Mouse (Mus musculus): Measurements from ENCODE around the gene Adamts2. TPM values are rescaled to one million over a fixed set of nuclear protein-coding genes. Genes with fewer than 3 reads are reported as not detected.
A peak's percentile ranks its signal among the peaks of the same experiment; 100 is the strongest.

Gene Adamts2
- polyA plus RNA-seq, 1 experiment from 2014 or later, result 8.2 TPM

DNA sequence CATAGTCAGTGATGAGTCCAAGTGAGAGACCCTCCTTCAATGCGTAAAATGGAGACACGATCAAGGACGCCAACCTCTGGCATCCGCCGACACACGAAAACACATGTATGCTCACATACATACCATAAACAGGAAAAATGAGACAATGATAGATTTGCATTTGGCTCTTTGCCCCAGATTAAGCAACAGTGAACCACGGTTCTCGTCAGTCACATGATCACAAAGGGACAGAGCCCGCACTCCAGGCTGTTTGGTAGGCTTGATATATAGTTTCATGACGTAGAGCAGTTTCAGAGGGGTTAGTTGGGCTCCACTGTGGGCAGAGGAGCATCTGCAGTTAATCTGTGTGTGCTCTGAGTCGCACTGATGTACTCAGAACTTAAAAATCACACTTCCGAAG, 98.1 kb downstream of the Adamts2 start:
- H3K4me3 ChIP-seq (ENCODE audit: low read length), result no peak overlapping the region
- no peaks in the 10 kb centered on the region for H3K36me3 ChIP-seq (ENCODE audit: control insufficient read depth, insufficient read depth)
- no peaks in the 10 kb centered on the region for H3K27me3 ChIP-seq (ENCODE audit: control insufficient read depth, insufficient read depth, low read length)
- ATAC-seq (replicated peaks; ENCODE audit: extremely low read depth, insufficient read depth, low FRiP score), result no peak
- no peak overlapping the region for H3K9ac ChIP-seq (ENCODE audit: low read length)
- H3K4me1 ChIP-seq (ENCODE audit: control insufficient read depth, insufficient read depth, low read length), result no peaks in the 10 kb centered on the region
- no peak overlapping the region for H3K4me2 ChIP-seq (ENCODE audit: low read depth, low read length)
- H3K27ac ChIP-seq (ENCODE audit: low read length), result no peak overlapping the region
- WGBS, result 83% methylated on average over 12 of the region's 12 CpGs
- no peaks in the 10 kb centered on the region; the same call in 1 of the 2 replicates for H3K9me3 ChIP-seq (replicated peaks; ENCODE audit: control insufficient read depth, low read length)

GRCm38 (mm10) chr11:50700496-50700895, 98.6 kb downstream of the Adamts2 start:
- Histone ChIP-seq H3K9ac (ENCODE audit: low read length) (no peak overlapping the region), H3K36me3 (ENCODE audit: control insufficient read depth, insufficient read depth) (no peaks in the 10 kb centered on the region), H3K27ac (ENCODE audit: low read length) (no peak overlapping the region), H3K4me3 (ENCODE audit: low read length) (no peak overlapping the region), H3K4me1 (ENCODE audit: control insufficient read depth, insufficient read depth, low read length) (no peaks in the 10 kb centered on the region), H3K9me3 (replicated peaks; ENCODE audit: control insufficient read depth, low read length) (no peaks in the 10 kb centered on the region), H3K4me2 (ENCODE audit: low read depth, low read length) (no peak overlapping the region), H3K27me3 (ENCODE audit: control insufficient read depth, insufficient read depth, low read length) (no peaks in the 10 kb centered on the region)
- no peak for ATAC-seq (replicated peaks; ENCODE audit: extremely low read depth, insufficient read depth, low FRiP score)
- WGBS, result 86% methylated on average over 8 of the region's 8 CpGs

DNA sequence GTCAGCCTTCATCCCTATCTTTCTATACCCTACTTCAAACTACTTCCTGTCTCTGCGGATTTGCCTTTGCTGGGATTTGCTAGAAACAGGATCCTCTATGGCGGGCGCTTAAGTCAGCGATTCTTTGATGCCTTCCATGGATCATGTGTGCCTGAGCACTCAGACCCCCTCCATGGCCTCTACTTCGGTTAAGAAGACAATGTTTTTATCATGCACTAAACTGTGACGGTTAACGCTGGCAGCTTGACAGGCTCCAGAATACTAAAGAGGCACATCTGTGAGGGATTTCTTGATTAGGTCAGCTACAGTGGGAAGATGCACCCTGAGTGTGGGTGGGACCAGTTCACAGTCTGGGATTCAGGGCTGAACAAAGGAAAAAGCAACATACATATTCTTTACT, 101.5 kb downstream of the Adamts2 start:
- no peak overlapping the region for H3K9ac ChIP-seq (ENCODE audit: low read length)
- H3K27me3 ChIP-seq (ENCODE audit: control insufficient read depth, insufficient read depth, low read length), result no peaks in the 10 kb centered on the region
- no peaks in the 10 kb centered on the region for H3K36me3 ChIP-seq (ENCODE audit: control insufficient read depth, insufficient read depth)
- 55% methylated on average over 7 of the region's 7 CpGs for WGBS
- H3K4me3 ChIP-seq (ENCODE audit: low read length), result no peak overlapping the region
- no peaks in the 10 kb centered on the region for H3K4me1 ChIP-seq (ENCODE audit: control insufficient read depth, insufficient read depth, low read length)
- H3K9me3 ChIP-seq (replicated peaks; ENCODE audit: control insufficient read depth, low read length), result no peaks in the 10 kb centered on the region
- H3K27ac ChIP-seq (ENCODE audit: low read length), result no peak overlapping the region
- ATAC-seq (replicated peaks; ENCODE audit: extremely low read depth, insufficient read depth, low FRiP score), result no peak; the same call in 1 of the 2 replicates
- H3K4me2 ChIP-seq (ENCODE audit: low read depth, low read length), result no peak overlapping the region

- Histone ChIP-seq H3K4me1 (ENCODE audit: control insufficient read depth, insufficient read depth, low read length) (no peaks in the 10 kb centered on the region), H3K4me2 (ENCODE audit: low read depth, low read length) (no peak overlapping the region), H3K27me3 (ENCODE audit: control insufficient read depth, insufficient read depth, low read length) (peaks cover 4% of the 10 kb centered on the region; the same call in 1 of the 2 replicates), H3K9ac (ENCODE audit: low read length) (no peak overlapping the region), H3K36me3 (ENCODE audit: control insufficient read depth, insufficient read depth) (no peaks in the 10 kb centered on the region), H3K27ac (ENCODE audit: low read length) (no peak overlapping the region), H3K4me3 (ENCODE audit: low read length) (no peak overlapping the region), H3K9me3 (replicated peaks; ENCODE audit: control insufficient read depth, low read length) (no peaks in the 10 kb centered on the region)
- no peak for ATAC-seq (replicated peaks; ENCODE audit: extremely low read depth, insufficient read depth, low FRiP score)
- WGBS, result 71% methylated on average over 2 of the region's 2 CpGs
Observed at GRCm38 (mm10) chr11:50704511-50704910, 102.6 kb downstream of the Adamts2 start.

DNA sequence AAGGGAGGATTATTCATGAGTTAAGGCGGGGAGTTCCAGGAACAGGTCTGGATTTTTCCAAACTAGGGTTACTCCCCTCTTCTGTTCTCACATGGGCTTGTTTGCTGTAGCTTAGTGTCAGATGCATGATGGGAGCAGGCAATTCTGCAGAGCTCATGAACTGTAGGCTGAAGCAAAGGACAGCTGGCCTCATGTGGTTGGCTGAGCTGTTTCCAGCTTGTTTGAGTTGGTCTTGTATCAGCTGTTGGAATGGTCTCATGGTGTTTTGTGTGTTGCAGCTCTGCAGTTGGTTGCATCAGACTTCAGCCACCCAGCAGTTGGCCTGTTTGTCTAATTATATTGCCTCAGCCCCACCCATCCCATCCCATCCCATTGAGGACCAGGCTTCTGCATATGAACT, 105.4 kb downstream of the Adamts2 start:
- Histone ChIP-seq H3K36me3 (ENCODE audit: control insufficient read depth, insufficient read depth) (no peaks in the 10 kb centered on the region), H3K4me3 (ENCODE audit: low read length) (no peak overlapping the region), H3K4me1 (ENCODE audit: control insufficient read depth, insufficient read depth, low read length) (no peaks in the 10 kb centered on the region; the same call in 1 of the 2 replicates), H3K9me3 (replicated peaks; ENCODE audit: control insufficient read depth, low read length) (no peaks in the 10 kb centered on the region), H3K9ac (ENCODE audit: low read length) (no peak overlapping the region), H3K4me2 (ENCODE audit: low read depth, low read length) (no peak overlapping the region), H3K27me3 (ENCODE audit: control insufficient read depth, insufficient read depth, low read length) (peaks cover 6% of the 10 kb centered on the region; the same call in 1 of the 2 replicates), H3K27ac (ENCODE audit: low read length) (no peak overlapping the region)
- no peak for ATAC-seq (replicated peaks; ENCODE audit: extremely low read depth, insufficient read depth, low FRiP score)
- WGBS, result 80% methylated on average over 1 of the region's 1 CpGs

- no peak overlapping the region for H3K4me3 ChIP-seq (ENCODE audit: low read length)
- no peak for ATAC-seq (replicated peaks; ENCODE audit: extremely low read depth, insufficient read depth, low FRiP score)
- WGBS, result 30% methylated on average over 21 of the region's 21 CpGs
Observed at GRCm38 (mm10) chr11:50713610-50714202, 111.8 kb downstream of the Adamts2 start.

GRCm38 (mm10) chr11:50715091-50715490, 113.2 kb downstream of the Adamts2 start:
- no peak overlapping the region for H3K9ac ChIP-seq (ENCODE audit: low read length)
- peaks cover 7% of the 10 kb centered on the region; the same call in 1 of the 2 replicates for H3K27me3 ChIP-seq (ENCODE audit: control insufficient read depth, insufficient read depth, low read length)
- H3K4me1 ChIP-seq (ENCODE audit: control insufficient read depth, insufficient read depth, low read length), result peaks cover 3% of the 10 kb centered on the region; the same call in 1 of the 2 replicates
- no peak for ATAC-seq (replicated peaks; ENCODE audit: extremely low read depth, insufficient read depth, low FRiP score)
- no peak overlapping the region for H3K27ac ChIP-seq (ENCODE audit: low read length)
- H3K36me3 ChIP-seq (ENCODE audit: control insufficient read depth, insufficient read depth), result no peaks in the 10 kb centered on the region
- 36% methylated on average over 6 of the region's 6 CpGs for WGBS
- no peak overlapping the region for H3K4me3 ChIP-seq (ENCODE audit: low read length)
- H3K9me3 ChIP-seq (replicated peaks; ENCODE audit: control insufficient read depth, low read length), result no peaks in the 10 kb centered on the region
- H3K4me2 ChIP-seq (ENCODE audit: low read depth, low read length), result no peak overlapping the region

More at GRCm38 (mm10) chr11:50713610-50714202, 111.8 kb downstream of the Adamts2 start:
- no peaks in the 10 kb centered on the region for H3K36me3 ChIP-seq (ENCODE audit: control insufficient read depth, insufficient read depth)
- no peak overlapping the region for H3K27ac ChIP-seq (ENCODE audit: low read length)
- H3K27me3 ChIP-seq (ENCODE audit: control insufficient read depth, insufficient read depth, low read length), result peaks cover 10% of the 10 kb centered on the region; the same call in 1 of the 2 replicates
- no peak overlapping the region for H3K9ac ChIP-seq (ENCODE audit: low read length)
- H3K9me3 ChIP-seq (replicated peaks; ENCODE audit: control insufficient read depth, low read length), result no peaks in the 10 kb centered on the region
- peaks cover 3% of the 10 kb centered on the region; the same call in 1 of the 2 replicates for H3K4me1 ChIP-seq (ENCODE audit: control insufficient read depth, insufficient read depth, low read length)
- peak overlapping the region; percentile 10; the same call in 1 of the 2 replicates for H3K4me2 ChIP-seq (ENCODE audit: low read depth, low read length)

GRCm38 (mm10) chr11:50717381-50717897, 115.6 kb downstream of the Adamts2 start:
- Histone ChIP-seq H3K9me3 (replicated peaks; ENCODE audit: control insufficient read depth, low read length) (no peaks in the 10 kb centered on the region), H3K27me3 (ENCODE audit: control insufficient read depth, insufficient read depth, low read length) (peaks cover 5% of the 10 kb centered on the region; the same call in 1 of the 2 replicates), H3K27ac (ENCODE audit: low read length) (peak overlapping the region; percentile 61), H3K36me3 (ENCODE audit: control insufficient read depth, insufficient read depth) (no peaks in the 10 kb centered on the region), H3K4me1 (ENCODE audit: control insufficient read depth, insufficient read depth, low read length) (0 out of 2 replicates have a peak, but pooled peaks cover 5% of the 10 kb centered on the region), H3K9ac (ENCODE audit: low read length) (no peak overlapping the region), H3K4me2 (ENCODE audit: low read depth, low read length) (no peak overlapping the region), H3K4me3 (ENCODE audit: low read length) (no peak overlapping the region)
- WGBS, result 50% methylated on average over 12 of the region's 12 CpGs
- peak; percentile 30; the same call in 1 of the 2 replicates for ATAC-seq (replicated peaks; ENCODE audit: extremely low read depth, insufficient read depth, low FRiP score)

GRCm38 (mm10) chr11:50718862-50719261, 117.0 kb downstream of the Adamts2 start:
- 0 out of 2 replicates have a peak, but pooled peaks cover 5% of the 10 kb centered on the region for H3K4me1 ChIP-seq (ENCODE audit: control insufficient read depth, insufficient read depth, low read length)
- H3K4me2 ChIP-seq (ENCODE audit: low read depth, low read length), result no peak overlapping the region
- peaks cover 5% of the 10 kb centered on the region; the same call in 1 of the 2 replicates for H3K27me3 ChIP-seq (ENCODE audit: control insufficient read depth, insufficient read depth, low read length)
- ATAC-seq (replicated peaks; ENCODE audit: extremely low read depth, insufficient read depth, low FRiP score), result no peak
- no peaks in the 10 kb centered on the region; the same call in 1 of the 2 replicates for H3K9me3 ChIP-seq (replicated peaks; ENCODE audit: control insufficient read depth, low read length)
- WGBS, result 56% methylated on average over 6 of the region's 6 CpGs
- H3K4me3 ChIP-seq (ENCODE audit: low read length), result no peak overlapping the region
- H3K27ac ChIP-seq (ENCODE audit: low read length), result no peak overlapping the region
- no peaks in the 10 kb centered on the region for H3K36me3 ChIP-seq (ENCODE audit: control insufficient read depth, insufficient read depth)
- H3K9ac ChIP-seq (ENCODE audit: low read length), result no peak overlapping the region

Measured in heart, embryonic 16.5 days (tissue).